Mouse (Mus musculus) layer of hippocampus, postnatal 14 days (tissue): ENCODE results near the gene Ago3. TPM values are rescaled to one million over a fixed set of nuclear protein-coding genes. Genes with fewer than 3 reads are reported as not detected.

Experiments used
- total RNA-seq, 2 experiments: library from RNA; stranded (reverse); gene quantifications; 2 replicates each; pipeline ENCODE4 v1.2.3; 2021

Gene Ago3
- total RNA-seq, 2 experiments from 2014 or later: 35.7 to 37.6 TPM

Other genes with a start within 250 kb of the Ago3 start
- gene Thrap3, start 226.8 kb downstream of the Ago3 start, total RNA-seq: 100 to 1,000 TPM; 142 to 149 TPM
- 100 to 1,000 TPM; 222 to 233 TPM for gene Map7d1, start 173.2 kb downstream of the Ago3 start, total RNA-seq
- 10 to 100 TPM; 83.9 to 88.2 TPM for gene Trappc3, start 167.2 kb downstream of the Ago3 start, total RNA-seq
- gene Col8a2, start 142.8 kb downstream of the Ago3 start, total RNA-seq: 1 to 10 TPM; 1.9 to 8.4 TPM
- gene Adprhl2, start 107.9 kb downstream of the Ago3 start, total RNA-seq: 10 to 100 TPM; 25.8 to 26.1 TPM
- 1 to 10 TPM; 1.9 to 2.2 TPM for gene Tekt2, start 103.9 kb downstream of the Ago3 start, total RNA-seq
- gene Ago1, start 39.0 kb upstream of the Ago3 start, total RNA-seq: 10 to 100 TPM; 71.6 to 71.7 TPM
- gene Ago4, start 103.9 kb upstream of the Ago3 start, total RNA-seq: 1 to 10 TPM; 6.4 to 6.7 TPM
- 1 to 10 TPM; 2.5 to 2.6 TPM for gene Clspn, start 127.4 kb upstream of the Ago3 start, total RNA-seq
- 10 to 100 TPM; 68.6 TPM for gene 5730409E04Rik, start 180.3 kb upstream of the Ago3 start, total RNA-seq
- 100 to 1,000 TPM; 128 to 130 TPM for gene Psmb2, start 248.1 kb upstream of the Ago3 start, total RNA-seq